Mouse (Mus musculus) kidney, adult 2 months (tissue): ENCODE measurements at regions not wholly inside any gene's neighbourhood (a gene's known extent, or its start where the extent isn't known, plus 50 kb on each side); places are given as distances from the start of the nearest gene placed in this dataset.

Experiments
- DNase-seq: peaks from one replicate; pipeline ENCODE4 v3.0.0; 2021
- H3K27ac ChIP-seq: fragments of 200-500 bp; 2 replicates; pipeline ENCODE4 v1.5.1; 2012; ENCODE audit warnings: low read depth, low read length, control low read depth, inconsistent platforms; ENCODE audit not compliant: insufficient read depth
- H3K27me3 ChIP-seq: fragments of 200-500 bp; replicated peaks from 2 replicates; pipeline ENCODE4 v1.6.1; 2012; ENCODE audit warnings: mild to moderate bottlenecking, moderate library complexity, low read length, inconsistent platforms; ENCODE audit not compliant: control insufficient read depth, insufficient read depth
- H3K36me3 ChIP-seq: fragments of 200-500 bp; 2 replicates; pipeline ENCODE4 v1.6.1; 2012; ENCODE audit warnings: mild to moderate bottlenecking, moderate library complexity, low read length, inconsistent platforms; ENCODE audit not compliant: control insufficient read depth, insufficient read depth
- H3K4me1 ChIP-seq: fragments of 200-500 bp; 2 replicates; pipeline ENCODE4 v1.6.1; 2011; ENCODE audit warnings: low read length; ENCODE audit not compliant: control insufficient read depth, insufficient read depth
- H3K4me3 ChIP-seq: fragments of 200-500 bp; 2 replicates; pipeline ENCODE4 v1.5.1; 2011; ENCODE audit warnings: mild to moderate bottlenecking, low read depth, low read length, control low read depth; ENCODE audit not compliant: insufficient read depth
- CTCF ChIP-seq: fragments of 200-500 bp; conservative IDR thresholded peaks from 2 replicates; pipeline ENCODE4 v1.5.1; 2011; ENCODE audit warnings: low read depth, mild to moderate bottlenecking, control low read depth, low read length, moderate library complexity, mixed read lengths; ENCODE audit not compliant: insufficient read depth, insufficient read length
- POLR2A ChIP-seq: fragments of 200-500 bp; IDR thresholded peaks from one replicate; pipeline ENCODE4 v1.6.1; 2011; ENCODE audit warnings: low read depth, low read length, control low read depth
- WGBS: fragments of 180-500 bp; shearing (Covaris S2); methylation state at CpG from one replicate; pipeline ENCODE4 v1.1.7; 2018; 5-methylcytosine and 5-hydroxymethylcytosine counted together

DNA sequence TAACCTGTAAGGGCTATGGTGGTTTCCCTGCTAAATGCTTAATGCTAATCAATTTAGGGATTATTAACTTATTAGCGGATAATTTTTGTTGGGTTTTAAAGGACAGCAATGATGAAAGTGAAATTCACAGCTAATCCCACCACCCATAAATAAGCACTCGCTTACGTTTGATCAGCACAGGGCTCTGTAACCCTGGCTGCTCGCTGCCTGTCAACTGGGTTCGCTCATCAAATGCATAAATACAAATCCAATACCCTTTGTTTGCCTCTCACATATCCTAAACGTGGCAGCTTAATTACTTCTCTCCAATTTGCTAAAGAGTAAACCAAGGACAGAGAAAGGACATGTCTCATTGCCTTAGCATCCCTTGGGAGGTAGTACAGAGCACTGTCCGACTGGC, 187.5 kb upstream of the Plcz1 start:
- Histone ChIP-seq H3K27me3 (no peaks in the 10 kb centered on the region), H3K4me1 (no peaks in the 10 kb centered on the region; the same call in 1 of the 2 replicates), H3K36me3 (no peaks in the 10 kb centered on the region), H3K4me3 (no peak overlapping the region), H3K27ac (no peak overlapping the region)
- WGBS = 75% methylated on average over 7 of the region's 7 CpGs
- DNase-seq = no peak
- no peak for TF ChIP-seq POLR2A
- no peak for TF ChIP-seq CTCF

DNA sequence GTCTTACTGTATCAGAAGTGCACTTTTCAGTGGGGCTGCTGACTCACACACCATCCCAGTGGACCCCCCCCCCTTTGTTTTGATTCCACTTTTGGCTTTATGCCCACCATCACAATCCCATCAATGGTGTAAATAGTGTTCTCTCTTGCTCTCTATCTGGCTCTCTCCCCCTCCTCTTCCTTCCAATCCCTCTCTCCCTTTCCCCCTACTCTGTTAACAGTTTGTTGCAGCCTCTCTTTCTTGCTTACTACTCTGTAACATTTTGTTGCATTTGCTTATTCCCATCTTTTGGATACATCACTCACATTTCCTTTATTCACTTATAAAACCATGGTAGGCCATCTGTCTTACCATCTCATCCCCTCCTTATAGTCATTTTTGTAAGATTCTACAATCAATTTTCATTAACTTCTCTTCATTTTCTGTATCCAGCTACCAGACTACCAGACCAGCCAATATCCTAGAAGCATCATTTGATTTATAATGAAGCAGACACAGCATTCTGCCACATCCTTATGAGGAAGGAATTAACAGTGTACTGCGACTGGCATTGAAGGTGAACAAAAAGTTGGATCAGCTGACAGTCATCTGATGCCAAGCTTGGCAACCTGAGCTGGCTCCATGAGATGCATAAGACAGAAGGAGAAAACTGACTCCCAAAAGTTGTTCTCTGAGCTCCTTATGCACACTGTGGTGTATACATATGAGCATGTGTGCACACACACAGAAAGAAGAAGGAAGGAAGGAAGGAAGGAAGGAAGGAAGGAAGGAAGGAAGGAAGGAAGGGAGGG, 181.5 kb upstream of the Plcz1 start:
- TF ChIP-seq POLR2A (no peak), CTCF (no peak)
- no peak for DNase-seq
- Histone ChIP-seq H3K4me3 (no peak overlapping the region), H3K36me3 (no peaks in the 10 kb centered on the region), H3K4me1 (no peaks in the 10 kb centered on the region), H3K27me3 (no peaks in the 10 kb centered on the region), H3K27ac (no peak overlapping the region)
- WGBS = 56% methylated on average over 1 of the region's 1 CpGs

DNA sequence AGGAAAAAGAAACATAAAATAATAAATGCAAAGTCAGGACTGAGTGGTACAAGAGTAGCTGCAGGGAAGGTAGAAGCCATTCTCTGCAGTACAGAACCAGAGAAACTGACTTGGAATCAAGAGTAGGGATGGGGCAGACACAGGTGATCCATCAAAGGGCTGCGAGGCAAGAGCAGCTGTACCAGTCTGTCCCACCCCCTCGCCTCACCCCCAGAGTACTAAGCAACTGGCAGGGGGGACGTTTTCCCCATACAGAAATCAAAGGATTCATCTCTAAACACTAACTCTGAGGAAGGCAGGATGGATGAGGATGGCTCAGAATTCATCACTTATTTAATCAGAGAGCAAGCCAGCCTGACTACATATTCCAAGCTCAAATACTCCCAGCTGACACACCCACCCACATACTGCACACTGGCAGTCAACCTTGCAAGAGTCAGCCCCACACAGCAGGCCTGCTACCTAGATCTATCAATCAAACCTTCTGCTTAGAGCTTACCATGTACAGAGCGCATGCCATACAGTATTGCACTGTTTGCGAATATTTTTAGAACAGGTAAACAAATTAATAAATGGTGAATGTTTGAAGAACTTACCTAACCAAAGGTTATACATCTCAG, 180.5 kb upstream of the Plcz1 start:
- H3K4me1 ChIP-seq = no peaks in the 10 kb centered on the region
- TF ChIP-seq CTCF (no peak), POLR2A (no peak)
- WGBS = 58% methylated on average over 5 of the region's 5 CpGs
- no peak overlapping the region for H3K4me3 ChIP-seq
- H3K27me3 ChIP-seq = no peaks in the 10 kb centered on the region
- DNase-seq = no peak
- H3K27ac ChIP-seq = no peak overlapping the region
- H3K36me3 ChIP-seq = no peaks in the 10 kb centered on the region

DNA sequence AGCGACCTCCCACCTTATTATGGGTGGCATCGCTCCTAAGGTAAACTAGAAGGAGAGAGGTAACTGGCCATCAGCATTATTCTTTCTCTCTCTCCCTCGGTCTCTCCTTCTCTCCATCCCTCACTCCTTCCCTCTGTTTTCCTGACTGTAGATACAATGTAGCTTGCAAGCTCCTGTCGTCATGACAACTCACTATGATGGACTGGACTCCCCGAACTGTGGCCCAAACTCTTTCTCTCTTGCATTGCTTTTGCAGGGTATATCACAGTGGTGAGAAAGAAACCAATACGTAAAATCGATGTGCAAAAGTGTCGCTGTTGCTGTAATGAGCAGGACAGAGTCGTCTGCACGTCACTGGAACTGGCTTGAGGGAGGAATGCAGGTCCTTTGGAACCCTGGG, 177.5 kb upstream of the Plcz1 start:
- 89% methylated on average over 10 of the region's 10 CpGs for WGBS
- no peak for TF ChIP-seq POLR2A
- TF ChIP-seq CTCF = no peak
- H3K27me3 ChIP-seq = no peaks in the 10 kb centered on the region

DNA sequence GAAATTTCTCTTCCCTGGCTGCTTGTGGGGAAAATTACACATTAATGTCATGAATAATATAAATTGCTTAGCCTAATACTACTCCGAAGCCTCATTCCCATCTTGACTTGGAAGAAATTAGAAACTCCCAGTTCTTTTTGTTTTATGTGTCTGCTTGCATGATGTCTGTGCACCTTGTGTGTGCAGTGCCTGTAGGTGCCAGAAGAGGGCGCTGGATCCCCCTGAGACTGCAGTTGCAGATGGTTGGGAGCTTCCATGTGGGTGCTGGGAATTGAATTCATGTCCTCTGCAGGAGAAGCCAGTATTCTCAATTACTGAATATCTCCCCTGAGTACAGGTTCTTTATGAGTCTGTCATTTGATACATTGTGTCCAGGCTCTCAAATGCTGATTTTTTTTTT, 171.1 kb upstream of the Plcz1 start:
- no peak for DNase-seq
- WGBS = 63% methylated on average over 2 of the region's 2 CpGs

More for the DNA sequence above, 177.5 kb upstream of the Plcz1 start:
- H3K4me3 ChIP-seq = no peak overlapping the region
- no peak for DNase-seq
- no peaks in the 10 kb centered on the region for H3K4me1 ChIP-seq
- H3K27ac ChIP-seq = no peak overlapping the region
- H3K36me3 ChIP-seq = no peaks in the 10 kb centered on the region

DNA sequence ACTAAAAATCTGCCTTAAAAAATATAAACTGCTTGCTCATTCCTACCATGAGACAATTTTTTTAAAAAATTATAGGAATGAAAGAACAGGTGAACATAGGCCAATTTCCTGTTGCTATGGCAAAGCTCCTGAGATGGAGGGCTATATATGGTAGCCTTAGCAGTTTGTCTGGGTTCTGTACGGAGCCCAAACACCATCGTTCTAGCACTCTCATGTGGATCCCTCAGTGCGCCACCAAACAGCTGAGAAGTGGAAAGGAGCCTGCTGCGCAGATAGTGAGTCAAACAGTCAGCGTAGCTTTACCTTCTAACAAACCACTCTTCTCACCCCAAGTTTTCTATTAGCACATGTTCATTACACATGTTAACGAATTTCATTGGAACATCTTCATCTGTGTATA, 168.9 kb upstream of the Plcz1 start:
- no peak overlapping the region for H3K4me3 ChIP-seq
- no peak for DNase-seq
- no peaks in the 10 kb centered on the region for H3K4me1 ChIP-seq
- H3K27ac ChIP-seq = no peak overlapping the region
- TF ChIP-seq CTCF (no peak), POLR2A (no peak)
- H3K27me3 ChIP-seq = no peaks in the 10 kb centered on the region
- no peaks in the 10 kb centered on the region for H3K36me3 ChIP-seq
- WGBS = 93% methylated on average over 6 of the region's 6 CpGs

More for the DNA sequence above, 171.1 kb upstream of the Plcz1 start:
- Histone ChIP-seq H3K4me1 (no peaks in the 10 kb centered on the region), H3K4me3 (no peak overlapping the region), H3K27ac (no peak overlapping the region), H3K36me3 (no peaks in the 10 kb centered on the region), H3K27me3 (no peaks in the 10 kb centered on the region)
- TF ChIP-seq POLR2A (no peak), CTCF (0 out of 2 replicates have a peak, but pooled peaks have one; percentile 15)

DNA sequence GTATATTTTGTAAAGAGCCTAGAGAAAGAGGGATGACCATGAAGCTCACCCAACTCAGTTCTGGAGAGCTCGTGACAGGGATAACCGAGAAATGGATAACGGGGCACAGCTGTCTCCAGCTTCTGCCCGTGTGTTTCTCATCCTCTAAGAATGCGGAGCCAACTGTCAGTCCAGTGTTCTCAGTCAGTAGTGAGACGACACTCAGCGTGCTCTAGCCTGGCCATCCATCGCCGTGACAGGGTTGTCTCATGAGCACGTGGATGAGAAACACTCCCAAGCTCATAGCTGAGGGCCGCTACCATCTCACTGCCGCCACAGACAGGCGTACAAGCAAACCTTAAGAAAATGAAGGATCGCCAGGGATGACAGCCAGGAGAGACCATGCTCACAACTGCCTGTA, 167.8 kb upstream of the Plcz1 start:
- WGBS = 80% methylated on average over 14 of the region's 14 CpGs
- no peaks in the 10 kb centered on the region for H3K27me3 ChIP-seq
- no peaks in the 10 kb centered on the region for H3K36me3 ChIP-seq
- no peaks in the 10 kb centered on the region for H3K4me1 ChIP-seq
- no peak for TF ChIP-seq CTCF
- no peak for TF ChIP-seq POLR2A
- no peak overlapping the region for H3K4me3 ChIP-seq
- no peak for DNase-seq
- no peak overlapping the region for H3K27ac ChIP-seq
